Mouse (Mus musculus) mouse trophoblast stem cell (cell line): ENCODE data around the gene Ogfod2.

Experiments used
- in situ Hi-C, 2 experiments: fragments of 300-500 bp; cut with MseI, MboI; formaldehyde crosslinking; loops; 2 replicates in 1 of 2; 3 replicates in 1 of 2; pipeline ENCODE4 v1.15.1; 2025

Gene Ogfod2

GRCm38 (mm10) chr5:124111742-124112497 lies at the start of gene Ogfod2:
TSS of gene Ogfod2 (plus strand) at chr5:124112297.
- in situ Hi-C loops: no loop called here

GRCm38 (mm10) chr5:124069657-124070056 lies 42.4 kb upstream of the Ogfod2 start:
- in situ Hi-C loops: loop anchor here in 1 of 2 experiments (10.0 kb wide), 1 partner anchor 125 kb away; no protein-coding TSS in a partner anchor

- in situ Hi-C loops: loop anchor here in 1 of 2 experiments (10.0 kb wide), 1 partner anchor 129 kb away; no protein-coding TSS in a partner anchor
These were observed 38.4 kb upstream of the Ogfod2 start for GRCm38 (mm10) chr5:124073682-124074081.

- in situ Hi-C loops: loop anchor here in 1 of 2 experiments (10.0 kb wide), 1 partner anchor 130 kb away; no protein-coding TSS in a partner anchor
These were observed 37.2 kb upstream of the Ogfod2 start for GRCm38 (mm10) chr5:124074845-124075307.

- in situ Hi-C loops: loop anchor here in 1 of 2 experiments (10.0 kb wide), 1 partner anchor 131 kb away; no protein-coding TSS in a partner anchor
These were observed 36.4 kb upstream of the Ogfod2 start for GRCm38 (mm10) chr5:124075716-124076115.

GRCm38 (mm10) chr5:124076559-124076958 lies 35.5 kb upstream of the Ogfod2 start:
- in situ Hi-C loops: loop anchor here in 1 of 2 experiments (10.0 kb wide), 1 partner anchor 132 kb away; no protein-coding TSS in a partner anchor

- in situ Hi-C loops: loop anchor here in 1 of 2 experiments (10.0 kb wide), 1 partner anchor 132 kb away; no protein-coding TSS in a partner anchor
These were observed 34.9 kb upstream of the Ogfod2 start for GRCm38 (mm10) chr5:124077241-124077640.

- in situ Hi-C loops: loop anchor here in 1 of 2 experiments (10.0 kb wide), 1 partner anchor 133 kb away; no protein-coding TSS in a partner anchor
These were observed 34.1 kb upstream of the Ogfod2 start for GRCm38 (mm10) chr5:124077856-124078460.

GRCm38 (mm10) chr5:124078794-124079416 lies 33.2 kb upstream of the Ogfod2 start:
- in situ Hi-C loops: loop anchor here in 1 of 2 experiments (10.0 kb wide), 1 partner anchor 134 kb away; no protein-coding TSS in a partner anchor

- in situ Hi-C loops: loop anchor here in 1 of 2 experiments (5.0 to 10.0 kb wide), 2 partner anchors 78 to 135 kb away; no protein-coding TSS in a partner anchor
These were observed 32.2 kb upstream of the Ogfod2 start for GRCm38 (mm10) chr5:124079880-124080279.

GRCm38 (mm10) chr5:124082447-124082846 lies 29.6 kb upstream of the Ogfod2 start:
- in situ Hi-C loops: loop anchor here in 1 of 2 experiments (5.0 kb wide), 1 partner anchor 80 kb away; no protein-coding TSS in a partner anchor

GRCm38 (mm10) chr5:124082941-124083688 lies 29.0 kb upstream of the Ogfod2 start:
- in situ Hi-C loops: loop anchor here in 1 of 2 experiments (5.0 kb wide), 1 partner anchor 81 kb away; no protein-coding TSS in a partner anchor

- in situ Hi-C loops: loop anchor here in 1 of 2 experiments (5.0 kb wide), 1 partner anchor 82 kb away; no protein-coding TSS in a partner anchor
These were observed 28.1 kb upstream of the Ogfod2 start for GRCm38 (mm10) chr5:124083850-124084587.

GRCm38 (mm10) chr5:124084588-124085173 lies 27.4 kb upstream of the Ogfod2 start:
- in situ Hi-C loops: loop anchor here in 1 of 2 experiments (5.0 kb wide), 1 partner anchor 82 kb away; no protein-coding TSS in a partner anchor

- in situ Hi-C loops: no loop called here
These were observed 26.6 kb upstream of the Ogfod2 start for GRCm38 (mm10) chr5:124085513-124085912.

GRCm38 (mm10) chr5:124086876-124087275 lies 25.2 kb upstream of the Ogfod2 start:
- in situ Hi-C loops: no loop called here

GRCm38 (mm10) chr5:124089868-124090267 lies 22.2 kb upstream of the Ogfod2 start:
- in situ Hi-C loops: loop anchor here in 1 of 2 experiments (5.0 kb wide), 1 partner anchor 88 kb away; no protein-coding TSS in a partner anchor

- in situ Hi-C loops: loop anchor here in 1 of 2 experiments (5.0 kb wide), 1 partner anchor 90 kb away; no protein-coding TSS in a partner anchor
These were observed 20.1 kb upstream of the Ogfod2 start for GRCm38 (mm10) chr5:124091951-124092406.
